Mouse (Mus musculus): ENCODE data around the gene Spice1. TPM values are rescaled to one million over a fixed set of nuclear protein-coding genes. Genes with fewer than 3 reads are reported as not detected.

Gene Spice1
- 6.8 and 8.8 TPM in 2 replicates for polyA plus RNA-seq (2012; rRNA removed)

GRCm38 (mm10) chr16:44347071-44347901, at the start of gene Spice1:
Gene Spice1, plus strand, starts transcription at chr16:44347121.

GRCm38 (mm10) chr16:44332861-44333284, 14.0 kb upstream of the Spice1 start, which contains the start of gene Sidt1:
Gene Sidt1, minus strand, starts transcription at chr16:44333196.

GRCm38 (mm10) chr16:44394577-44395243, 47.8 kb downstream of the Spice1 start, which contains the start of gene Cfap44:
Gene Cfap44, plus strand, starts transcription at chr16:44394796.

Other genes starting within 250 kb of the Spice1 start
- gene Atp6v1a, start 207.4 kb upstream of the Spice1 start, polyA plus RNA-seq (2012; rRNA removed): 11.7 and 14.3 TPM in 2 replicates
- gene Naa50, start 207.3 kb upstream of the Spice1 start, polyA plus RNA-seq (2012; rRNA removed): 22.0 and 24.9 TPM in 2 replicates
- gene Usf3, start 173.9 kb upstream of the Spice1 start, polyA plus RNA-seq (2012; rRNA removed): 3.7 and 4.7 TPM in 2 replicates
- 0.01 TPM in 1 of 2 replicates, not detected in the other for gene Sidt1, start 13.9 kb upstream of the Spice1 start, polyA plus RNA-seq (2012; rRNA removed)
- gene Cfap44, start 47.7 kb downstream of the Spice1 start, polyA plus RNA-seq (2012; rRNA removed): 0.51 and 0.59 TPM in 2 replicates
- gene Boc, start 211.8 kb downstream of the Spice1 start, polyA plus RNA-seq (2012; rRNA removed): 0.20 and 0.38 TPM in 2 replicates